Mouse (Mus musculus): ENCODE measurements around the gene Igsf8.
A peak's percentile ranks its signal among the peaks of the same experiment; 100 is the strongest.

The Igsf8 gene

GRCm38 (mm10) chr1:172305153-172305552, 43.7 kb downstream of the Igsf8 start:
- DNase-seq: no peak

GRCm38 (mm10) chr1:172305635-172306034, 44.2 kb downstream of the Igsf8 start:
- no peak for DNase-seq

GRCm38 (mm10) chr1:172306196-172306595, 44.8 kb downstream of the Igsf8 start:
- DNase-seq: no peak

GRCm38 (mm10) chr1:172306885-172307284, 45.4 kb downstream of the Igsf8 start:
- DNase-seq: no peak

GRCm38 (mm10) chr1:172307936-172308335, 46.5 kb downstream of the Igsf8 start:
- DNase-seq: no peak

- DNase-seq: no peak
Observed at GRCm38 (mm10) chr1:172308409-172308808, 47.0 kb downstream of the Igsf8 start.

- DNase-seq: peak; percentile 93
Observed at GRCm38 (mm10) chr1:172309699-172310398, 48.4 kb downstream of the Igsf8 start.

- DNase-seq: peak; percentile 72
Observed at GRCm38 (mm10) chr1:172311248-172311906, 49.9 kb downstream of the Igsf8 start.

- peak; percentile 89 for DNase-seq
Observed at GRCm38 (mm10) chr1:172311921-172312767, 50.7 kb downstream of the Igsf8 start.

GRCm38 (mm10) chr1:172312768-172313561, 51.5 kb downstream of the Igsf8 start:
- DNase-seq: peak; percentile 61

GRCm38 (mm10) chr1:172313613-172314411, 52.4 kb downstream of the Igsf8 start:
- DNase-seq: peak; percentile 30

GRCm38 (mm10) chr1:172314911-172315310, 53.5 kb downstream of the Igsf8 start:
- peak; percentile 31 for DNase-seq

- no peak for DNase-seq
Observed at GRCm38 (mm10) chr1:172317431-172317830, 56.0 kb downstream of the Igsf8 start.

- DNase-seq: peak; percentile 62
Observed at GRCm38 (mm10) chr1:172317946-172318345, 56.5 kb downstream of the Igsf8 start.

GRCm38 (mm10) chr1:172318424-172319035, 57.1 kb downstream of the Igsf8 start:
- DNase-seq: no peak

- no peak for DNase-seq
Observed at GRCm38 (mm10) chr1:172319346-172319745, 57.9 kb downstream of the Igsf8 start.

GRCm38 (mm10) chr1:172319921-172320411, 58.5 kb downstream of the Igsf8 start:
- no peak for DNase-seq

- no peak for DNase-seq
Observed at GRCm38 (mm10) chr1:172322725-172323124, 61.3 kb downstream of the Igsf8 start.

- no peak for DNase-seq
Observed at GRCm38 (mm10) chr1:172323298-172323697, 61.9 kb downstream of the Igsf8 start.

- no peak for DNase-seq
Observed at GRCm38 (mm10) chr1:172323801-172324359, 62.4 kb downstream of the Igsf8 start.

GRCm38 (mm10) chr1:172324725-172325124, 63.3 kb downstream of the Igsf8 start:
- peak; percentile 86 for DNase-seq
